Mouse (Mus musculus): ENCODE measurements at regions not wholly inside any gene's neighbourhood (a gene's known extent, or its start where the extent isn't known, plus 50 kb on each side); places are given as distances from the start of the nearest gene placed in this dataset.

DNA sequence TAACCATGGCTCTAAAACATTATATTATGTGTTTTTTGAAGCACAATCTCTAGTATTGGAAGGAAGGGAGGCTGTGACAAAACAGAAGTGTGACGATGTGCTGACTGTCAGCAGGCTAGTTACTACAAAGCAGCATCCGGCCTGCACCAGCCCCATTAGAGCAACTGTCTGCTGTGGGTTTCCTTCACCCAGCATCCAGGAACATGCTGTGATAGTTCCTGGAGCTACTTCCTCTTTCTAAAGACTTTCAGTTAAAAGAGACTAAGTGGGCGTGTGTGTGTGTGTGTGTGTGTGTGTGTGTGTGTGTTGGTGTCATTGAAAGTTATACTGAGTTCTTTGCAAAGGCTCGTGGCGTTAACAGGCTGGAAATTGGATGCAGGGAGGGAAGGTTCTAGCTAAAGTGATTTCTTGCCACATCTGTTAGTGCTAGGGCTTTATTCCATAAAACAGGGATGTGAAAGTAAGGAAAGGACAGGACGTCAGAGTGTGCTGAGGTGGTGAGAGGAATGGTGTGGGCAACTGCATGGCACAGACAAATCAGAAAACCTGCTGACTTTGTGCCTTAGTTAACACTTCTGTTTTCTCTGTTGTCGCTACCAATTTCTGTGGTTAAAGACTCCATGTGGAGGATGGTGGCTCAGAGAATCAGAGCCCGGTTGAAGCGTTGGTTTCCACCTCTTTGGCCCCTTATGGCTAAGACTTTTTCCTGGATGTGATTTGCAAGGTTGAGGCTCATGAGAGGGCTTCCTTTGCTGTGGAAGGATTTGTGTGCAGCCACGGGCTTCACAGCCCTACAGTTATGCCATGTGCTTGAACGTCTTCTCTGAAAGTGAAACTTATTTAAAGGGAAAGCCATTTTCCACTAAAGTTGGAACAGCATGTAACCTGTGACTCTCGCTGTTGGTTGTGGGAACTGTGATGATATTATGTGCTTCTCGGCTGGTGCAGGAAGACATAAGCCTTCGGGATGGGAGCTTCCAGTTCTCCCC lies 321.0 kb upstream of the Rnaseh2b start:
- Histone ChIP-seq H3K4me1 (replicated peaks) (no peaks in the 10 kb centered on the region), H3K27me3 (no peaks in the 10 kb centered on the region), H3K4me3 (no peak overlapping the region), H3K9me3 (replicated peaks) (no peaks in the 10 kb centered on the region), H3K27ac (no peak overlapping the region), H3K4me2 (no peak overlapping the region), H3K9ac (no peak overlapping the region), H3K36me3 (no peaks in the 10 kb centered on the region)
- WGBS: 69% methylated on average over 14 of the region's 14 CpGs
- no peak for ATAC-seq (replicated peaks; ENCODE audit: insufficient number of reproducible peaks, insufficient read depth, low FRiP score, low read depth)

DNA sequence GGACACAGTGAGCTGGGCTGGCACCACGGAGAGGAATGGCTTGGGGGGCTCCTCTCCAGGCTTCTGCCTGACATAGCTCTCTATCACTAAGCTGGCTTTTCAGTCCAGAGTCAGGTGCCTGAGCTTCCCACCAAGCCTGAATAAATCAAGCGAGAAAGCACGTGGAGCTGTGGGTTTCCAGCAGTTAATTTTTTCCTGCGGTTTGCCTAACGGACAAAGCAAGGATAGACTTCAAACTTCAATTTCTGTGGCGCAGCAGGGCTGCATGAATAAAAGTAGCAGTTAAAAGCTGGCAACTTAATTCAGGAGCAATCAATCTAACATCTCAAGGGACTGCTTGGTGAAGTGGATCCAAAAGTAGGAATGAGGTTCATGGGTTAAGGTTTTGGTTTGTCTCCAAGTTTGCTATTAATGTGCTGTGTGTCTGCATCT lies 317.1 kb upstream of the Rnaseh2b start:
- ATAC-seq (replicated peaks; ENCODE audit: insufficient number of reproducible peaks, insufficient read depth, low FRiP score, low read depth): no peak
- Histone ChIP-seq H3K27me3 (no peaks in the 10 kb centered on the region), H3K9me3 (replicated peaks) (no peaks in the 10 kb centered on the region), H3K4me2 (no peak overlapping the region), H3K4me3 (no peak overlapping the region), H3K27ac (no peak overlapping the region), H3K36me3 (no peaks in the 10 kb centered on the region), H3K4me1 (replicated peaks) (no peaks in the 10 kb centered on the region), H3K9ac (no peak overlapping the region)
- WGBS: 69% methylated on average over 6 of the region's 6 CpGs

DNA sequence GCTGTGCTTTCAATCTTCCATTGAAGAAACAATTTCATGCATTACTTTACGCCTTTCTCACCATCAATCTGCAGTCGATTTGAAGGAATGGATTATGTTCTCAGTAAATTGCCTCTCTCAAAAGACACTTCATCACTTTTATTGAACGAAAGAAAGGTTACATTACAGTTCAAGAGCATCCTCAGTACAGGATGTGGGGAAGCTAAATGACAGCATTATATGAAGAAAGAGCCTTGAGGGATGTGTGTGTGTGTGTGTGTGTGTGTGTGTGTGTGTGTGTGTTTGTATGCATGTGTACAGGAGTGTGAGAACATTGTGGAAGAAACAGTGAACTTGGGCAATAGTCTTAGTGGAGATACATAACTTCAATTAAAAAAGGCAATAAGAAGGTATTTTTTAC lies 311.8 kb upstream of the Rnaseh2b start:
- Histone ChIP-seq H3K4me3 (no peak overlapping the region), H3K4me1 (replicated peaks) (no peaks in the 10 kb centered on the region), H3K27ac (no peak overlapping the region), H3K27me3 (no peaks in the 10 kb centered on the region), H3K4me2 (no peak overlapping the region), H3K9ac (no peak overlapping the region), H3K36me3 (no peaks in the 10 kb centered on the region), H3K9me3 (replicated peaks) (no peaks in the 10 kb centered on the region)
- 76% methylated on average over 3 of the region's 3 CpGs for WGBS
- no peak for ATAC-seq (replicated peaks; ENCODE audit: insufficient number of reproducible peaks, insufficient read depth, low FRiP score, low read depth)

DNA sequence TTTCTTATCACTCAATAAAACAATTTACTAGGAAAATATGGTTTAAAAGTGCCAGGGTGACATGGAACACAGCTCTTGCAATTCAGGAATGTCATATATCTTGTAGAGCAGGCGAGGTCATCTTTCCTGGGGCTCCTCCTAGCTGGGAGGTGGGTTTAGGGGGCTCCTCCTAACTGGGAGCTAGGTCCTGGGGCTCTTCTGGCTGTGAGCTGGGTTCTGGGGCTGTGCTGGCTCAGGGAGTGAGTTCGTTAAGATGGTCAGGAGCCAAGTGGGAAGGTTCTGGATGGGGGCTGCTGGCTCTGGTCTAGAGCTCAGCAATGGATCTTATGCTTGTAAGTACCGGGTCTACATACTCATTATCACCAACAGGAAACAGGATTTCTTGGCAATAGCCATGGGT lies 306.8 kb upstream of the Rnaseh2b start:
- Histone ChIP-seq H3K9ac (no peak overlapping the region), H3K4me2 (no peak overlapping the region), H3K27ac (no peak overlapping the region), H3K9me3 (replicated peaks) (no peaks in the 10 kb centered on the region), H3K27me3 (no peaks in the 10 kb centered on the region), H3K36me3 (no peaks in the 10 kb centered on the region), H3K4me3 (no peak overlapping the region), H3K4me1 (replicated peaks) (no peaks in the 10 kb centered on the region)
- no peak for ATAC-seq (replicated peaks; ENCODE audit: insufficient number of reproducible peaks, insufficient read depth, low FRiP score, low read depth)
- WGBS: 52% methylated on average over 3 of the region's 3 CpGs

DNA sequence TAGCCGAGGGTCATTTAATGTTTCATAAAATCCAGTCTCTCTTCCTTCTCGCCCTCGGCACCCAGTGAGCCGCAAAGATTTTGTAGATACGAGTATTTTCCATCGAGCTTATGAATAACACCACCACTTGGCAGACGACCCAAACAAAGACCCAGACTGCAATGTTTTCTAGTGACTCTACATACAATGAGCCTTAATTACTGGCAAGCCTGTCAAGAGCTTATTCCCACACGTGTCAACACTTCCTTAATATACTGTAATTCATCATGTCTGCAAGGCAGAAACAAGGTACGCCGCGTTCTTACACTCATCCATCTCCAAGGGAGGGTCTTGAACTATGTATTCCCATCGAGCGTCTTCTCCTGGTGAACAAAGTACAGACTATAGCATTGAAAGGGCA lies 306.2 kb upstream of the Rnaseh2b start:
- Histone ChIP-seq H3K4me3 (no peak overlapping the region), H3K4me1 (replicated peaks) (no peaks in the 10 kb centered on the region), H3K27me3 (no peaks in the 10 kb centered on the region), H3K36me3 (no peaks in the 10 kb centered on the region), H3K9ac (no peak overlapping the region), H3K9me3 (replicated peaks) (no peaks in the 10 kb centered on the region), H3K4me2 (no peak overlapping the region), H3K27ac (no peak overlapping the region)
- WGBS: 67% methylated on average over 13 of the region's 13 CpGs
- ATAC-seq (replicated peaks; ENCODE audit: insufficient number of reproducible peaks, insufficient read depth, low FRiP score, low read depth): no peak

DNA sequence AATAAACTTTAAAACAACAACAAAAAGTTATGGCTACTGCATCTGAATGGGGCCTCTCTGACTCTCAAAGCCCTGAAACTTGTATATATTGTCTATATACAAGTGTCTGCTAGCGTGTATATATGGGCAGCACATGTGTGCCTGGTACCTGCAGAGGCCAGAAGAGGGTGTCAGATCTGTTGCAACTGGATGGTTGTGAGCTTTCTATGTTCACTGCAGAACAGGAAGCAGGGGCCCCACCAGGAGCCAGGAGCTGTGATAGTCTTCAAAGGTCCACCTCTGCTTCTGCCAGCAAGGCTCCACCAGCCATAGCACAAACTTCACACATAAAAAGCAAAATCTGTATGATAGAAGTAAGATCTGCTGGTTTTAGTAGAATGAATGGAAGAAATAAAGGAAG lies 297.1 kb upstream of the Rnaseh2b start:
- Histone ChIP-seq H3K9ac (no peak overlapping the region), H3K27ac (no peak overlapping the region), H3K27me3 (no peaks in the 10 kb centered on the region), H3K4me1 (replicated peaks) (no peaks in the 10 kb centered on the region), H3K4me2 (no peak overlapping the region), H3K9me3 (replicated peaks) (no peaks in the 10 kb centered on the region), H3K4me3 (no peak overlapping the region), H3K36me3 (no peaks in the 10 kb centered on the region)
- ATAC-seq (replicated peaks; ENCODE audit: insufficient number of reproducible peaks, insufficient read depth, low FRiP score, low read depth): no peak
- WGBS: 69% methylated on average over 1 of the region's 1 CpGs

DNA sequence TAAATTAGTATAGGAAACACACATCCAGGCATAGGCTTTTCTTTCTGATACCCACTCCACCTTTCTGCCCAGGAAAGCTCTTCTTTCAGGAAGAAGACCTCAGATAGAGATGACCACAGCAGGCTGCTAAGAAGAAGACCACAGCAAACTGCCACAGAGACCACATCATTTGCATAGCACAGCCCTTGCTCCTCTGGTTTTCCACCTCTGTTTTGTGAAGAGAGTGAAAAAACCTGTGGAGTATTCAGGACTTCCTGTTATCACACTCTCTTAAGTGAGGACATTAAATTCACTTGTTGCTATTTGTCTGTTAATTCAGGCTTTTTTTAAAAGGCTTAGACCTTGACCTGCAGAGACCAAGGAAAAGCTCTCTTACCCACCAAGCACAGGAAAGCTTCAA lies 294.7 kb upstream of the Rnaseh2b start:
- Histone ChIP-seq H3K4me3 (no peak overlapping the region), H3K27ac (no peak overlapping the region), H3K9me3 (replicated peaks) (no peaks in the 10 kb centered on the region), H3K4me1 (replicated peaks) (no peaks in the 10 kb centered on the region), H3K36me3 (no peaks in the 10 kb centered on the region), H3K9ac (no peak overlapping the region), H3K4me2 (no peak overlapping the region), H3K27me3 (no peaks in the 10 kb centered on the region)
- ATAC-seq (replicated peaks; ENCODE audit: insufficient number of reproducible peaks, insufficient read depth, low FRiP score, low read depth): no peak

DNA sequence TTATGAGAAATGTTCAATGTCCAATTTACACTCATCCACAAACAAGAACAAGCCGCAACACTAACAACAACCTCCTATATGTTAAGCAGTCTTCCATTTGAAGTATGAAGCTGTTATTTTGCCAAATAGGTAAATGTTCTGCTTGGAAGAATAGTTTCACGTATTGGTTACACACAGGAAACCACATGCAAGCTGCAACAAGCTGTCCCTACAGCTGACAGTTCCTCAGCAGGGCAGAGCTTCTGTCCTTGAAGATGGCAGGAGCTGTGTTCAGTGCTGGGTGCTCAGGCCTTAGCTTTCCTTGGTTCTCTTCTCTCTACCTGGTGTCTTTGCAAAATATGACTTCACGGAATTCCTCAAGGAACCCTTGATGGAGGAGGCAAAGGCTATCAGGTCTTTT lies 294.1 kb upstream of the Rnaseh2b start:
- ATAC-seq (replicated peaks; ENCODE audit: insufficient number of reproducible peaks, insufficient read depth, low FRiP score, low read depth): no peak

DNA sequence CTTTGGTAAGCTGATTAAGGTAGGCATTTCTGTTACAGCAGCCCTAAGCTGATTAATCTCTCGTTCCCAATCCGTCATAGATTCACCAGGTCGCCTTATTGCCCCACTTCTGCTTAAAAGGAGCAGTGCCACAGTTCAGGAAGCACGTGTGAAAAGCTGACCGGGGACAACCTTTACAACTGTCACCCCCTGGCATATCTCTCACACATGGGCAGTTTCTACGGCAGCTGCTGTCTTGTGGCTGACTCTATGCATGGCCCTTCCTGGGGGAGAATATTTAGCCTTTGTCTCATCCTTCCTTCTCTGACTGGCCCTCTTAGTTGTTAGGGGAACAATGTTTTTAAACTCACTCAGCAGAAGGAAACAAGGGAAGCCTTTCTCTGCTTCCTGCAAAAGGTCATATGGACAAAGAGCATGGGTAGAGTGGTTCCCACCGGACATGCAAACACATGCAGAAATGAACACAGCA lies 290.9 kb upstream of the Rnaseh2b start:
- Histone ChIP-seq H3K9ac (no peak overlapping the region), H3K36me3 (no peaks in the 10 kb centered on the region), H3K27ac (no peak overlapping the region), H3K27me3 (no peaks in the 10 kb centered on the region), H3K4me2 (no peak overlapping the region), H3K4me1 (replicated peaks) (no peaks in the 10 kb centered on the region; the same call in 1 of the 2 replicates), H3K9me3 (replicated peaks) (no peaks in the 10 kb centered on the region), H3K4me3 (no peak overlapping the region)
- 44% methylated on average over 7 of the region's 7 CpGs for WGBS
- no peak for ATAC-seq (replicated peaks; ENCODE audit: insufficient number of reproducible peaks, insufficient read depth, low FRiP score, low read depth)

More for the DNA sequence above, 294.1 kb upstream of the Rnaseh2b start:
- H3K27ac ChIP-seq: no peak overlapping the region
- WGBS: 75% methylated on average over 3 of the region's 3 CpGs
- no peaks in the 10 kb centered on the region for H3K36me3 ChIP-seq
- H3K9ac ChIP-seq: no peak overlapping the region
- no peak overlapping the region for H3K4me2 ChIP-seq
- no peaks in the 10 kb centered on the region for H3K27me3 ChIP-seq
- H3K9me3 ChIP-seq (replicated peaks): no peaks in the 10 kb centered on the region
- no peaks in the 10 kb centered on the region for H3K4me1 ChIP-seq (replicated peaks)
- H3K4me3 ChIP-seq: no peak overlapping the region

DNA sequence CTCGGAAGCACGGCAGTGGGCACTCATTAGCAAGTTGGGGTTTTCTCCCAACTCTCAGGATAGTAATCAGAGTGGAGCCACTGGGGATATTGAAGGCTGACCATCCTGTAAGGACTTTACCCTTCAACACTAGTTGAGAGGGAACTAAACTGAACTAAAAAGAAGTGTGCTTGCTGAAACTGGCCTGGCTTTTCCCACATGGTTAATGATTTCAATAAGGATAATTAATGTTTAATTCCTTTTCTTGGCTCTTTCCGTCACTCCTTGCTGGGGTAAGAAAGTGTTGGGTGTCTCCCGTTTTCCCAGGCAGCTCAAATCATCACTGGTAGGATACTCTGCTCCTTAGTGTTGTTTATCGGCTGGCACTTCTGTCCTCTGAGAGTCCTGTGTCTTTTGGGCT lies 290.3 kb upstream of the Rnaseh2b start:
- Histone ChIP-seq H3K27me3 (no peaks in the 10 kb centered on the region), H3K4me3 (no peak overlapping the region), H3K4me1 (replicated peaks) (no peaks in the 10 kb centered on the region; the same call in 1 of the 2 replicates), H3K36me3 (no peaks in the 10 kb centered on the region), H3K4me2 (no peak overlapping the region), H3K9me3 (replicated peaks) (no peaks in the 10 kb centered on the region), H3K9ac (no peak overlapping the region), H3K27ac (no peak overlapping the region)
- ATAC-seq (replicated peaks; ENCODE audit: insufficient number of reproducible peaks, insufficient read depth, low FRiP score, low read depth): no peak
- 76% methylated on average over 5 of the region's 5 CpGs for WGBS

DNA sequence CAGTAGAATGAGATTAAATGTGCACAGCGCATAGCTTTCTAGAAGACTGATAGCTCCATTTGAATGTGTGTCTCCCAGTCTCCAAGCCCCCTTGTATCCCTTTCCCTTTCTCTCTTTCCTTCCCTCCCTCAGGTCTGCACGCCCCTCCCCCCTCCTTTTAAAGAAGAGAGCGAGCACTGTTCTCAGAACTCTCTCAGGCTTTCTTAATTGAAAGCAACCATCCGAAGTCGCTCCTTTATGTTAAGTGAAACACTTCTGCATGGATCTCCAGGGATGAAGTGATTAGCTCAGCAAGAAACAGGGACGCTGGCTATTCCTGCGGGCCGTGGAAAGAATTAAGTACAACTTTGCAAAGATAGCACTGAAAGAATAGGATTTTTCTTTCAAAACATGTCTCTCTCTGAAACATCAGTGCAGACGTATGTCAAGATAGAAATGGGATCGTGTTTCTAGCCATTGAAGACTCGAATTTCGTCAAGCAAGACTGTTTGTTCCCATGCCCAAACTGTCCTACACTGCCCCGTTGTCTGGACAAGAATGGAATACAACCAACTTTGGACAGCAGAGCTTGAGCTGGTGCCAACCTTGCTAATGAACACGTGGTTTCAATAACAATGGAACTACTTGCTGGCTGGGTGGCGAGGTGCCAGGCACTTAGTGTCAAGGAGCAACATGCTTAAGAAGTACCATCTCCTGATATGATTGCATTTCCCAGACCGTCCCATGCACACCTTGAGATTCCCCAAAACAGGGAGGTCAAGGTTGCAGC lies 289.2 kb upstream of the Rnaseh2b start:
- no peak overlapping the region for H3K4me2 ChIP-seq
- H3K4me1 ChIP-seq (replicated peaks): no peaks in the 10 kb centered on the region; the same call in 1 of the 2 replicates
- H3K9ac ChIP-seq: no peak overlapping the region
- H3K27ac ChIP-seq: no peak overlapping the region
- ATAC-seq (replicated peaks; ENCODE audit: insufficient number of reproducible peaks, insufficient read depth, low FRiP score, low read depth): no peak
- no peak overlapping the region for H3K4me3 ChIP-seq
- H3K36me3 ChIP-seq: no peaks in the 10 kb centered on the region
- WGBS: 54% methylated on average over 16 of the region's 16 CpGs
- H3K9me3 ChIP-seq (replicated peaks): no peaks in the 10 kb centered on the region
- no peaks in the 10 kb centered on the region for H3K27me3 ChIP-seq

Measured in heart, embryonic 15.5 days (tissue).